Mouse (Mus musculus) left cerebral cortex, postnatal 36 days (tissue): ENCODE results near the gene Traf3ip3. TPM values are rescaled to one million over a fixed set of nuclear protein-coding genes. Genes with fewer than 3 reads are reported as not detected.
A peak's percentile ranks its signal among the peaks of the same experiment; 100 is the strongest.

Experiments used
- DNase-seq, 2 experiments: peaks; one replicate each; pipeline ENCODE4 v3.0.0; 2021 to 2022; ENCODE audit warnings: low spot score in 2 of 2, mixed read lengths in 1 of 2
- intact Hi-C: fragments of 180-260 bp; cut with DNase I; formaldehyde crosslinking; loops from one replicate; pipeline ENCODE4 v1.15.1; 2025
- total RNA-seq, 2 experiments: library from RNA; stranded (reverse); gene quantifications; 2 replicates each; pipeline ENCODE4 v1.2.3; 2021

Traf3ip3 gene
- total RNA-seq = 1 to 10 TPM; 1.6 to 2.0 TPM

- no peak for DNase-seq
- intact Hi-C loops = no loop called here
Observed at GRCm38 (mm10) chr1:193201383-193201778, at the start of gene Traf3ip3. Gene Traf3ip3, minus strand, starts transcription at chr1:193201703.

DNA sequence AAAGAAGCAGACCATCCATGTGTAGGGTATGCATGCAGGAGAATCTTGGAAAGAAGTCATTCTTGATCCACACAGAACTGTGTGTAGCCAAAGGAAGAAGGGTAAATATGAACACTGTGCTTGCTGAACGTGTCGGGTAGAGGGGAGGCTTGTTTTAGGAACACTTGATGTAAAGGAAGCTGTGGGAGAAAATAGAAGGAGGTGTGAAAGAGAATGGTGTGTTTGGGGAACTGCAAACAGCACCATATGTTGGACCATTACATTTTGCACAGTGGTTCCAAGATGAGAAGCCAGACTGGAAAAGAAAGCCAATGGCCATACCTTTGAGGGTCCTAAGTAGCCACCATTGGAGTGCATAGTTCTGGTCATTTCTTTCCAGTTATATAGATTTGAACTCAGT is 48.5 kb upstream of the Traf3ip3 start:
- intact Hi-C loops = no loop called here
- DNase-seq = peak in 1 of 2 experiments; percentile 24

GRCm38 (mm10) chr1:193244235-193244634 is 42.7 kb upstream of the Traf3ip3 start:
- DNase-seq = no peak
- intact Hi-C loops = no loop called here

- intact Hi-C loops = no loop called here
- no peak for DNase-seq
Observed at GRCm38 (mm10) chr1:193243571-193244193, 42.2 kb upstream of the Traf3ip3 start.

GRCm38 (mm10) chr1:193242863-193243262 is 41.4 kb upstream of the Traf3ip3 start:
- no peak for DNase-seq
- intact Hi-C loops = no loop called here

GRCm38 (mm10) chr1:193242238-193242637 is 40.7 kb upstream of the Traf3ip3 start:
- intact Hi-C loops = no loop called here
- DNase-seq = peak; percentile 87 to 90

DNA sequence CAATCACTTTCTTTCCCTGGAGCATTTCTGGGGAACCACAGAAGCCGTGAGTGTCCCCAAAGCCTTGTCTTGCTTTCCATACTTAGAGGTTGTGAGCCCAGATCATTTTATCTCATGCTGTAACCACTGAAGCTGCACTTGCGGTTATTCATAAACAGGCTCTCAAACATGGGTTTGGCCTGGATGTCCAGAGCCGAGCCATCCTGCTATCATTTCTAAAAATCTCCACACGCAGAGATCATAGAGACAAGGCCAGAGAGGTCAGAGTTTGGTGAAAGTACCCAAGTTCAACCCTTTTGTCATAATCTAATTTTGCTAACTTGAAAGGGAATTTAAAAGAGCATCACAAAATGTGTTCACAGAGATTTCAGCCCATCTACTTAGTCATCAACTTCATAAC is 39.9 kb upstream of the Traf3ip3 start:
- intact Hi-C loops = no loop called here
- no peak for DNase-seq

- intact Hi-C loops = no loop called here
- no peak for DNase-seq
Observed at GRCm38 (mm10) chr1:193238426-193238825, 36.9 kb upstream of the Traf3ip3 start.

DNA sequence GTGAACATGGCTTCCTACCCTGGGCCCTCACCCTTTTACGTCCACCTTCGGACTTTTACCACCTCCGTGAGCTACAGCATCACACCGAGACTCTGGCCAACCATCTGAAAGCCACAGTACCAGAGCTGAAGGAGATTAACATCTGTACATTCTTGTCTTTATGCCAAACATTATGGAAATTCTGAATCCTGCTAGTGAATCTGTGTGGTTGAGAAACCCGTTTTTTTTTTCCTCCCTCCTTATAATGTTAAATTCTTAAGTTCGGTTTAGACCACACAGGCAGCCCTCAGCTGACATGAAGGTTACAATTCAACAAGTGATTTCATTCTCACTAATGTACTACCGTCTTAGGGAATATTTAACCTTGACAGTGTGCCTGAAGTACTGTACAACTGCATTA is 33.4 kb upstream of the Traf3ip3 start:
- DNase-seq = no peak
- intact Hi-C loops = no loop called here

DNA sequence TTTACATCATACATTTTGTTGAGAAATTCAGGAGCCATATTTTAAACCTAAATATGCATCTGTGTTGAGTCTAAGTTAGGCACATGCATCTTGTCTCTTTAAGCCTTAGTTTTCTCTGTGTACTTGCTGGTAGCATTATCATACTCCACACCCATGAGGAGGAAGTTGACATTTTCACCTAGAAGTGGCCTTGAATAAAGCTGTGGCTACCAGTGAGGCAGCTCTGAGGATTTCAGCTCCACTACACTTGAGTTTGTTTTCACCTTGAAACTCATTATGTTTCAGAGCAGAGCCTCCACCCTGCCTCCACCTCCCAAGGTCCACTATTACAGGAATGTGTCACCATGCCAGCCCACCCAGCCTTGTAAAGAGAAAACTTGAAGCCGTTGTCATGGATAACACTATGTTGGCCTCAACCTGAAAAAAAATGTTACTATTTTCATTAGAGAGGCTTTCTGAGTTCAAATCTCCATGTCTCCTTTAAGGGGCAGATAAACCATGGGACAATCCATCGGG is 32.7 kb upstream of the Traf3ip3 start:
- intact Hi-C loops = no loop called here
- DNase-seq = no peak

GRCm38 (mm10) chr1:193232732-193233131 is 31.2 kb upstream of the Traf3ip3 start:
- intact Hi-C loops = no loop called here
- DNase-seq = no peak

GRCm38 (mm10) chr1:193230935-193231334 is 29.4 kb upstream of the Traf3ip3 start:
- intact Hi-C loops = no loop called here

GRCm38 (mm10) chr1:193230531-193230930 is 29.0 kb upstream of the Traf3ip3 start:
- DNase-seq = no peak
- intact Hi-C loops = no loop called here

More at GRCm38 (mm10) chr1:193230935-193231334, 29.4 kb upstream of the Traf3ip3 start:
- no peak for DNase-seq

DNA sequence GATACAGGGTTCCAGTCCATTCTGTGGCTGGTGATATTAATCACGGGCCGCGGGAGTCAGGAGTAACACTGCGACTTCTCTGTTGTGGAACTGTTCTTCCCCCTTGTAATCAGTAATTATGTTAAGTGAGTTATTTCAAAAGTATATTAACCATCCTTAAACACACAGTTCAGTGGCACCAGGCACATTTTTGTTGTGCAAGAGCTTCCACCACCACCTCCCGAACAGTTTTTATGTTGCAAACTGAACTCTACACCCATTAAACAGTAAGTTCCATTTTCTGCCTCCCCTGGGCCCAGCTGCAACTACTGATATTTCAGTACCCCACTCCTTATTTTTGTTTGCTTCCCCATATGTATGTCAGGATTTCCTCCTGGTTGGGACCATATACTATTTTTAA is 28.1 kb upstream of the Traf3ip3 start:
- intact Hi-C loops = no loop called here
- no peak for DNase-seq

DNA sequence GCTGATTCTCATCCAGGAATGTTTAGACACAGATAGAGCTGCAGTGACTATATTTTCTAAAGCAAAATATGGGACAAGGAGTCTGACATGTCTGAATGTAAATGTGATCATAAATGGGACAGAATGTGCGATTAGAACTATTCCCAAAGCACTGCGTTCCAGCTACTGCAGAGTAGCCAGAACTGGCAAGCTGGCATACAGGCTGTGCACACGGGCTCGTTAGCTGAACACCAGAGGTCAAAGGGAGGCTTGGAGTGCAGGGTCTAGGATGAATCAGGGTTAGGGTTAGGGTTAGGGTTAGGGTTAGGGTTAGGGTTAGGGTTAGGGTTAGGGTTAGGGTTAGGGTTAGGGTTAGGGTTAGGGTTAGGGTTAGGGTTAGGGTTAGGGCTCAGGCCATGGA is 26.0 kb upstream of the Traf3ip3 start:
- no peak for DNase-seq
- intact Hi-C loops = no loop called here

DNA sequence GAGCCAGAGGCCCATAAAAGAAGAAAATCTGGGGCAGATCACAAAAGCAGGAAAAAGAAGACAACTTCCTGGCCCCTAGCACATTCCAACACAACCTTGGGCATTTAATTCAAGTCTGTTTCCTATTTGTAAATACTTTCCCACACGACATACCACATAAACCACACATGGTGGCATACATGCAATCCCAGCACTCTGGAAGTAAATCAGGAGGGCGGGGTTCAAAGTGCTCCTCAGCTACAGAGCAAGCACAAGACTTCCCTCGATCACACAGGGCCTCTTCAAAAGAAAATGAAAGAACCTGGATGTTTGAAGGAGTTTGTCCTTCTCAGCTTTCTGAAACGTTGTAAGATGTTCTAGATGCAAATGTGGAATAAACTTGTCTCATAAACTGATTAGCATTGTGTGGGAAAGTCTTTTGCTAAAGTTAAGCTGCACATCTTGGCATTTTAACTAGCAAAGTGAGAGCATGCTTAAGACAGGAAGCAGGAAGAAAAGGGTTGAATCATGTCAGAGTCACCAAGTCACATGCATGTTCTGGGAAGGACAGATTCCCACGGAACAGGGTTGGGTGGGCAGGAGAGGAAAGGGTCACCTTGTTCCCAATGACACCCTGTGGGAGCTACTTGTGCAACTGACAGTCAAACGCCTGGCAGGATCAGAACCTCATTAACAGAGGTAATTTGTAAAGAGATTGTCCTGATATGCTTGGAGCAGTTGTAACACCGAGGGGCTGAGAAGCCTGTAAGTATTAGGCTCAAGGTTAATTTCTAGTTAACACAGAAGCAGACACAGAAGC is 25.4 kb upstream of the Traf3ip3 start:
- intact Hi-C loops = no loop called here
- DNase-seq = no peak

DNA sequence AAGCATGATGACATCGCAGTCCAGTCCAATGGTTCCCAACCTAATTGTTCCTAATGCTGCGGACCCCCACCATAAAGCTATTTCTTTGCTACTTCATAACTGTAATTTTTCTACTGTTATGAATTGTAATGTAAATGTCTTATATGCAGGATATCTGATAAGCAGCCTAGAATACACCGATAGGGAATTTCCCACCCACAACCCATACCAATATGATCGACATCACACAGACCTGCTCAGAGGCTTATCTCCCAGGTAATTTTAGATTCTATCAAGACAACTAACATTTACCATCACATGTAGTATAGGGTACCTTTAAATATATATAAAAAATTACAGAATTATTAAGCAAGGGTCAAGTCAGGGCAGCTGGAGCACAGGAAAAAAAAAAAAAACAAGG is 24.6 kb upstream of the Traf3ip3 start:
- intact Hi-C loops = no loop called here
- DNase-seq = no peak

DNA sequence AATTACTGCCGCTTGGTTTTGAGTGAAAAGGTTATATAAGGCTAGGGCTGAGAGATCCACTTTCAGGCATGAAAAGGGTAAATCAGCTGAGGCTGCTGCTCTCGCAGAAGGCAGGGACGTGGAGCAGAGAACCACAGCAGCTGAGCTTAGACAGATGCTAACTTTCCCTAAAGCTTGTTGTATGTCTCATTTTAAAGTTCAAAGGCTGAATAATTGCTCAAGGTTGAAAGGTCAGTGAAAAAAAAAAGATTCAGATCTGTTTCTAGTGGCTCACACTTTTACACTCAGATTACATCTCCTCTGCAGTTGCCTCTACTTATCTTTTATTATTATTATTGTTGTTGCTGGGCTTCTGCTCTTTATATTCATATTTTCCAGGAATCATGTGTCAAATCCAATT is 24.0 kb upstream of the Traf3ip3 start:
- intact Hi-C loops = no loop called here
- no peak for DNase-seq

DNA sequence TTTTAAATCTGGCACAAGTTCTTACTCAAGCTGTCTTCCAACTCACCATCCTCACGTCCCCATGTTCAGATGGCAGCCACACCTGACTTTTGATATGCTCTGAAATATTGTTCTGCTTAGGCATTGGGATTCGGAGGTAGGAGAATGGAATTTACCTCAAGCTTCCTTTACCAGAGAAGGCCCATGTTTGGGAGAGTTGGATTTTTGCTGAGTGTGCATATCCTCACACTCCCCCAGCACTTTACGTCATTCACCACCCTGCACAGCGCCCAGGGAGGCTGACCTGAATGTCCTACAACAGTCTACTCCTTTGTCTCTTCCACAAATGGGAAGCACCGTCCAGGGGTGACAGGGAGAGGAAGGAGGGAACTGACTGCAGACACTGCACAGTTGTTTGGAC is 18.9 kb upstream of the Traf3ip3 start:
- intact Hi-C loops = no loop called here

GRCm38 (mm10) chr1:193216000-193216399 is 14.5 kb upstream of the Traf3ip3 start:
- intact Hi-C loops = no loop called here

More for the DNA sequence above, 18.9 kb upstream of the Traf3ip3 start:
- DNase-seq = no peak

GRCm38 (mm10) chr1:193214053-193214452 is 12.6 kb upstream of the Traf3ip3 start:
- no peak for DNase-seq
- intact Hi-C loops = no loop called here

More at GRCm38 (mm10) chr1:193216000-193216399, 14.5 kb upstream of the Traf3ip3 start:
- no peak for DNase-seq
